Mouse (Mus musculus) limb, embryonic 14.5 days (tissue): ENCODE measurements around the gene Fbxl13. TPM values are rescaled to one million over a fixed set of nuclear protein-coding genes. Genes with fewer than 3 reads are reported as not detected.
A peak's percentile ranks its signal among the peaks of the same experiment; 100 is the strongest.

ENCODE experiments used
- ATAC-seq: fragments of 200-750 bp; cut with Nextera tagmentation; 2 replicates; pipeline ENCODE4 v1.8.0; 2017; ENCODE audit warnings: low read depth, moderate number of reproducible peaks, moderate TSS enrichment; ENCODE audit not compliant: low FRiP score
- DNase-seq: peaks from one replicate; pipeline ENCODE4 v3.0.0-alpha.2; 2015; ENCODE audit warnings: low spot score
- H3K27ac ChIP-seq: fragments of 300-500 bp; sonication (generic); replicated peaks from 2 replicates; pipeline ENCODE4 v1.5.1; 2014; ENCODE audit warnings: low read depth, mild to moderate bottlenecking, low read length, moderate library complexity, mixed read lengths
- H3K27me3 ChIP-seq: fragments of 300-500 bp; sonication (generic); 2 replicates; pipeline ENCODE4 v1.6.1; 2014; ENCODE audit warnings: low read length, mixed read lengths; ENCODE audit not compliant: control insufficient read depth, insufficient read depth
- H3K36me3 ChIP-seq: fragments of 300-500 bp; sonication (generic); 2 replicates; pipeline ENCODE4 v1.6.1; 2014; ENCODE audit warnings: mild to moderate bottlenecking, low read length, moderate library complexity, mixed read lengths; ENCODE audit not compliant: control insufficient read depth, insufficient read depth
- H3K4me1 ChIP-seq: fragments of 300-500 bp; sonication (generic); 2 replicates; pipeline ENCODE4 v1.6.1; 2014; ENCODE audit warnings: antibody characterized with exemption, low read length, mixed read lengths; ENCODE audit not compliant: control insufficient read depth, insufficient read depth
- H3K4me2 ChIP-seq: fragments of 300-500 bp; sonication (generic); replicated peaks from 2 replicates; pipeline ENCODE4 v1.6.1; 2014; ENCODE audit warnings: low read depth, mild to moderate bottlenecking, low read length, moderate library complexity; ENCODE audit not compliant: severe bottlenecking
- H3K4me3 ChIP-seq: fragments of 300-500 bp; sonication (generic); replicated peaks from 2 replicates; pipeline ENCODE4 v1.5.1; 2014; ENCODE audit warnings: low read length
- H3K9ac ChIP-seq: fragments of 300-500 bp; sonication (generic); 2 replicates; pipeline ENCODE4 v1.6.1; 2014; ENCODE audit warnings: mild to moderate bottlenecking, low read depth, low read length, moderate library complexity; ENCODE audit not compliant: severe bottlenecking
- H3K9me3 ChIP-seq: fragments of 300-500 bp; sonication (generic); 2 replicates; pipeline ENCODE4 v1.6.1; 2016; ENCODE audit warnings: low read length; ENCODE audit not compliant: control insufficient read depth
- POLR2A ChIP-seq: fragments of 200-500 bp; IDR thresholded peaks from 2 replicates; pipeline ENCODE4 v1.8.0; 2012; ENCODE audit warnings: inconsistent platforms, mild to moderate bottlenecking, moderate library complexity, borderline replicate concordance; ENCODE audit not compliant: insufficient read depth, insufficient read length; ENCODE audit errors: extremely low read depth
- WGBS: fragments of 180-500 bp; shearing (Covaris S2); extraction: QIAGEN DNeasy Blood & Tissue Kit; methylation state at CpG from one replicate; pipeline ENCODE4 v1.1.7; 2014; 5-methylcytosine and 5-hydroxymethylcytosine counted together
- polyA plus RNA-seq, 2 experiments: library from polyadenylated mRNA; depleted of rRNA in 1 of 2; stranded (reverse) in 1 of 2; unstranded in 1 of 2; fragments of >200 nt; fragmentation: Nextera tagmentation in 1 of 2; extraction: Ambion mirVana in 1 of 2; gene quantifications; 2 replicates each; pipeline versions ENCODE4 v1.2.1 to v1.2.3; 2012 to 2014

Fbxl13 gene
- polyA plus RNA-seq, 2 experiments = 0.15 to 0.25 TPM

GRCm38 (mm10) chr5:21496881-21497280, 148.6 kb downstream of the Fbxl13 start:
- Histone ChIP-seq H3K4me1 (peaks cover 29% of the 10 kb centered on the region), H3K9me3 (no peaks in the 10 kb centered on the region), H3K27ac (peak overlapping the region; percentile 14; the same call in 1 of the 2 replicates), H3K36me3 (no peaks in the 10 kb centered on the region), H3K9ac (no peak overlapping the region), H3K4me3 (no peak overlapping the region), H3K4me2 (no peak overlapping the region), H3K27me3 (no peaks in the 10 kb centered on the region)
- DNase-seq = no peak
- no peak for ATAC-seq
- TF ChIP-seq POLR2A = no peak
- 26% methylated on average over 3 of the region's 3 CpGs for WGBS

- WGBS = 21% methylated on average over 6 of the region's 6 CpGs
- no peaks in the 10 kb centered on the region for H3K9me3 ChIP-seq
- no peak for TF ChIP-seq POLR2A
- H3K4me3 ChIP-seq = no peak overlapping the region
- ATAC-seq (peak; percentile 71), DNase-seq (peak; percentile 81)
- no peak overlapping the region for H3K9ac ChIP-seq
- H3K27me3 ChIP-seq = no peaks in the 10 kb centered on the region
- H3K36me3 ChIP-seq = no peaks in the 10 kb centered on the region
- peaks cover 24% of the 10 kb centered on the region for H3K4me1 ChIP-seq
- no peak overlapping the region for H3K4me2 ChIP-seq
- H3K27ac ChIP-seq = peak overlapping the region; percentile 14
These were observed 149.1 kb downstream of the Fbxl13 start for GRCm38 (mm10) chr5:21496321-21496720.

- Histone ChIP-seq H3K36me3 (no peaks in the 10 kb centered on the region), H3K4me2 (no peak overlapping the region), H3K27ac (no peak overlapping the region), H3K9me3 (no peaks in the 10 kb centered on the region), H3K27me3 (no peaks in the 10 kb centered on the region), H3K4me3 (no peak overlapping the region), H3K9ac (no peak overlapping the region), H3K4me1 (peaks cover 25% of the 10 kb centered on the region)
- DNase-seq = no peak
- ATAC-seq = no peak
- WGBS = 58% methylated on average over 3 of the region's 3 CpGs
- no peak for TF ChIP-seq POLR2A
These were observed 150.7 kb downstream of the Fbxl13 start for GRCm38 (mm10) chr5:21494781-21495180.

- DNase-seq = no peak
- Histone ChIP-seq H3K27me3 (no peaks in the 10 kb centered on the region), H3K4me2 (no peak overlapping the region), H3K9me3 (no peaks in the 10 kb centered on the region), H3K27ac (no peak overlapping the region), H3K9ac (no peak overlapping the region), H3K36me3 (no peaks in the 10 kb centered on the region), H3K4me3 (no peak overlapping the region), H3K4me1 (peaks cover 39% of the 10 kb centered on the region)
- no peak for TF ChIP-seq POLR2A
- ATAC-seq = no peak
- WGBS = 66% methylated on average over 8 of the region's 8 CpGs
These were observed 152.0 kb downstream of the Fbxl13 start for GRCm38 (mm10) chr5:21493294-21493999.

GRCm38 (mm10) chr5:21492213-21492612, 153.2 kb downstream of the Fbxl13 start:
- ATAC-seq = no peak
- H3K36me3 ChIP-seq = no peaks in the 10 kb centered on the region

More at GRCm38 (mm10) chr5:21492213-21492612, 153.2 kb downstream of the Fbxl13 start:
- 56% methylated on average over 3 of the region's 3 CpGs for WGBS
- Histone ChIP-seq H3K27ac (no peak overlapping the region), H3K4me2 (no peak overlapping the region), H3K4me3 (no peak overlapping the region), H3K27me3 (no peaks in the 10 kb centered on the region), H3K9me3 (no peaks in the 10 kb centered on the region), H3K9ac (no peak overlapping the region), H3K4me1 (peaks cover 43% of the 10 kb centered on the region)
- no peak for DNase-seq
- TF ChIP-seq POLR2A = no peak
